Mouse (Mus musculus) bone marrow macrophage, adult 2 months (primary cell): ENCODE results near the gene Sez6l.

Experiments used
- CTCF ChIP-seq: IDR thresholded peaks from 2 replicates; pipeline ENCODE4 v1.5.1; 2012; ENCODE audit warnings: low read depth, mild to moderate bottlenecking, low read length, moderate library complexity
- POLR2A ChIP-seq: IDR thresholded peaks from 2 replicates; pipeline ENCODE4 v1.6.1; 2012; ENCODE audit warnings: mild to moderate bottlenecking, low read depth, low read length, borderline replicate concordance

DNA sequence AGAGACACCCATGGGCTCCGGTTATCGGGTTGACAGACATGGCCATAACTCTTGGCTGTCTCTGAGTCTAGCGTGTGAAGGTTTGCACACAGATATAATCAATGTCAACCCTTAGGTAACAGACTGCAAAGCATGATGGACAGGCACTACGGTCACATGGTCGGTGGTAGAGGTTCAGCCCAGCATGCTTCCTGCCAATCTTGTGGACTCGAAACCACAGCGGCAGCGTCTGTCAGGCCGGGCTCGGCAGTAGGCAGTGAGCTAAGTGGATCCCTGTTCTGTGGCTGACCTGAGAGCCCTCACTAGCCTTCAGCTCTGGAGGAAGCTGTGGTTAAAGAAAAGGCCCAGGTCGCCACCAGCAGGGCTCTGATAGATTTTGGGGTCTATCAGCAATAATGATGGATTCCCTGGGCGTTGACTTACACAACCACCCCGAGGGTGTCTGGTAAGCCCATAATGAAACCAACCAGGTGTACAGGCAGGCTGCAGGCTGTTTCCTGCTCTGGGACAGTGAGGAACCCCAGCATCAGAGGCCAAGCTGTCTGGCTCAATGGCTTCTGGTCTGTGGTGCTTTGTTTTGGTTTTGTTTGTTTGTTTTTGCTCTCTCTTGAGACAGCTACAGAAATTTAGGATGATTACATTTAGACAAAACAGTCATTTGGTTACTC is 192.0 kb downstream of the Sez6l start:
- TF ChIP-seq CTCF (no peak), POLR2A (no peak)
